Mouse (Mus musculus): ENCODE measurements around the gene Plagl2. TPM values are rescaled to one million over a fixed set of nuclear protein-coding genes. Genes with fewer than 3 reads are reported as not detected.
A peak's percentile ranks its signal among the peaks of the same experiment; 100 is the strongest.

Plagl2 gene
- polyA plus RNA-seq, 1 experiment from 2014 or later, result 6.9 TPM

DNA sequence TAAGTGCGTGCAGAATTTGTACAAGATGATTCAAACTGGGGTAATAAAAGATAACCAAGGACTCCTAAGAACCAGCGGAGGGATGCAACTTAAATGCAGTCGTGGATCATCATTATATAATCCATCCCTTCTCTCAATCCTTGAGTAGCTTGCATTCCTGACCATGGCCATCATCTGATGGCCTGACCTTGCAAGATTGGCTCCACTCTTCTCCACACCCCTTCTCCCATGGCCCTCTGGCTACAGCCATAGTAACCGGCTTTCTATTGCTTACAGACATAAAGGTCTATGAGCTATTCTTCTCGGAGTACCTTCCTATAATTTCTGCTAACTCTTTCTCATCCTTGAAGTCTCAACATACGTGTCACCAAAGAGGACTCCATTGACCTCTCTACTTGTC, 930 bp upstream of the Plagl2 start:
- Histone ChIP-seq H3K9me3 (ENCODE audit: control insufficient read depth, low read length) (no peaks in the 10 kb centered on the region), H3K27ac (ENCODE audit: low read length) (no peak overlapping the region), H3K27me3 (replicated peaks; ENCODE audit: control insufficient read depth, insufficient read depth, low read length) (no peaks in the 10 kb centered on the region), H3K4me2 (ENCODE audit: low read length) (peak overlapping the region; percentile 68), H3K4me3 (replicated peaks; ENCODE audit: low read length) (peak overlapping the region; percentile 72), H3K36me3 (ENCODE audit: control insufficient read depth, insufficient read depth) (0 out of 2 replicates have a peak, but pooled peaks cover 4% of the 10 kb centered on the region), H3K4me1 (replicated peaks; ENCODE audit: control insufficient read depth, insufficient read depth, low read length) (peaks cover 27% of the 10 kb centered on the region), H3K9ac (replicated peaks; ENCODE audit: low read depth, low read length) (peak overlapping the region; percentile 98)
- 62% methylated on average over 6 of the region's 6 CpGs for WGBS
- ATAC-seq, result no peak

DNA sequence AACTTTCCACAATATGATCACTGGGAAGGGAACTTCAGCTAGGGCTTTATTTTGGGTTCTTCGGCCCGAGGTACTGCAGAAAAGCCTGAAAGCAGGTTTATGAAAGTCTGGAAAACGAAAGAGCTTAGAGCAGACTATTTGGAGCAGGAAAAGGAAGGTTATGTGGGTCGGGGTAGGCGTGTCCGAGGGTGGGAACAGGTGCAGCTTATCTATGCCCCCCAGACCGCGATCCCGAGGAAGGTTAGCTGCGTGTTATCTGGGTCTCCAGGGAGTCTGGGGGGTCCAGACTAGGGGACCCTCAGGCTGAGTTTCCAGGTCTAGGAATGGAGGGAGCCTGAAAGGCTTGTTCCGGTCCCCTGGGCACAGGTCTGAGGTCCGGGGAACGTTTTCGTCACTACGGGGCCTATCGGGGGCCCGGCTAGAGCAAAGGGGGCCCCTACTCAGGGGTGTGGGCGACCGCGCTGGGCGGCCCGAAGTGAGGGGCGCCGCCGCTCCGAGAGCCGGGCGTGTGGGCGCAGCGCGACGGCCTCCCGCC, 458 bp downstream of the Plagl2 start:
- H3K4me3 ChIP-seq (replicated peaks; ENCODE audit: low read length), result peak overlapping the region; percentile 72
- peak; percentile 75 for ATAC-seq
- H3K36me3 ChIP-seq (ENCODE audit: control insufficient read depth, insufficient read depth), result 0 out of 2 replicates have a peak, but pooled peaks cover 4% of the 10 kb centered on the region
- under 1% methylated on average over 33 of the region's 33 CpGs for WGBS
- no peaks in the 10 kb centered on the region for H3K27me3 ChIP-seq (replicated peaks; ENCODE audit: control insufficient read depth, insufficient read depth, low read length)
- no peaks in the 10 kb centered on the region for H3K9me3 ChIP-seq (ENCODE audit: control insufficient read depth, low read length)
- H3K4me2 ChIP-seq (ENCODE audit: low read length), result peak overlapping the region; percentile 83
- peak overlapping the region; percentile 87 for H3K27ac ChIP-seq (ENCODE audit: low read length)
- H3K4me1 ChIP-seq (replicated peaks; ENCODE audit: control insufficient read depth, insufficient read depth, low read length), result peaks cover 27% of the 10 kb centered on the region
- H3K9ac ChIP-seq (replicated peaks; ENCODE audit: low read depth, low read length), result peak overlapping the region; percentile 98

- H3K9ac ChIP-seq (replicated peaks; ENCODE audit: low read depth, low read length), result peak overlapping the region; percentile 98
- 0% methylated on average over 16 of the region's 22 CpGs for whole genome bisulfite sequencing
- no peak overlapping the region; the same call in 1 of the 2 replicates for H3K27ac ChIP-seq (ENCODE audit: low read length)
These were observed 1.3 kb downstream of the Plagl2 start for GRCm38 (mm10) chr2:153239860-153240480.

DNA sequence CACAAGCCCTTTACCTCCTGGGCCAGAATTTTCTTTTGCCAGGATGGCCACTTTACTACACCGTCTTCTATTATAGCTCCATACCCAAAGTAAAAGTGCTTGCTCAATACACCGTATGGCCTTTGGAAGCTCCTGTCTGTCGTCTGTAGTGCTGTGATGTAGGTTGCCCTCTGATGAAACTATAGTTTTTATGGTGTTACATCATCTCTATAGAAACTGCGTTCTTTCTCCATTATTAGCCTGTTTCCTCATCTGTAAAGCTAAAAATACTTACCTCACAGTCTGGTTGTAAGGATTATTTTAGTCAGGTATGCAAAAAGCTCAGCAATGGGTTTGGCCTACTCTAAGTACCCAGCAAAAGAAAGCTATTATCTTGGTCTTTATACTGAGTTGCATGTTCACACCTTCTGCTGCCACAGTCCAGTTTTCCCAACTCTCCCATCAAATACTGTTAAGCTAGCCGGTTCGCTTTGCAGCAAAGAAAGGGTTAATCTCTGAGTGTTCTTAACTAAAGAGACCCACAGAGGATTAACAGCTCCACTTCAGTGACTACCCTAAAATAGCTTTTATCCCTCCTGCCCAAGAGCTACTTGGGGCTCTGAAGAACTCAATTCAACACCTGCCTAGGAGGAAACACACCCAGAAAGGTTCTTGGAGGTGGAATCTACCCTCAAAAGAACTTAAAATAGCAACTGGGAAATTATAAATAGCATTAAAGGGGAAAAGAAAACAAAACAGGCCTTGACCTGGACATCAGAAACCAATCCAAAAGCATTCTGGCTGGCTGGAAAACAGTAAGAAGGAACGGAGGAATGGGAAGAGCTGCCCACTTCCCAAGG, 2.0 kb downstream of the Plagl2 start:
- peak overlapping the region; percentile 98 for H3K9ac ChIP-seq (replicated peaks; ENCODE audit: low read depth, low read length)
- H3K4me2 ChIP-seq (ENCODE audit: low read length), result peak overlapping the region; percentile 83
- H3K9me3 ChIP-seq (ENCODE audit: control insufficient read depth, low read length), result no peaks in the 10 kb centered on the region
- peaks cover 16% of the 10 kb centered on the region for H3K36me3 ChIP-seq (ENCODE audit: control insufficient read depth, insufficient read depth)
- peak overlapping the region; percentile 72 for H3K4me3 ChIP-seq (replicated peaks; ENCODE audit: low read length)
- H3K4me1 ChIP-seq (replicated peaks; ENCODE audit: control insufficient read depth, insufficient read depth, low read length), result peaks cover 27% of the 10 kb centered on the region
- WGBS, result 34% methylated on average over 7 of the region's 7 CpGs
- H3K27me3 ChIP-seq (replicated peaks; ENCODE audit: control insufficient read depth, insufficient read depth, low read length), result no peaks in the 10 kb centered on the region
- ATAC-seq, result no peak
- H3K27ac ChIP-seq (ENCODE audit: low read length), result no peak overlapping the region; the same call in 1 of the 2 replicates

More at GRCm38 (mm10) chr2:153239860-153240480, 1.3 kb downstream of the Plagl2 start:
- H3K4me1 ChIP-seq (replicated peaks; ENCODE audit: control insufficient read depth, insufficient read depth, low read length), result peaks cover 27% of the 10 kb centered on the region
- peak overlapping the region; percentile 72 for H3K4me3 ChIP-seq (replicated peaks; ENCODE audit: low read length)
- H3K4me2 ChIP-seq (ENCODE audit: low read length), result peak overlapping the region; percentile 83
- no peak for ATAC-seq
- H3K36me3 ChIP-seq (ENCODE audit: control insufficient read depth, insufficient read depth), result peaks cover 10% of the 10 kb centered on the region; the same call in 1 of the 2 replicates
- no peaks in the 10 kb centered on the region for H3K27me3 ChIP-seq (replicated peaks; ENCODE audit: control insufficient read depth, insufficient read depth, low read length)
- no peaks in the 10 kb centered on the region for H3K9me3 ChIP-seq (ENCODE audit: control insufficient read depth, low read length)

DNA sequence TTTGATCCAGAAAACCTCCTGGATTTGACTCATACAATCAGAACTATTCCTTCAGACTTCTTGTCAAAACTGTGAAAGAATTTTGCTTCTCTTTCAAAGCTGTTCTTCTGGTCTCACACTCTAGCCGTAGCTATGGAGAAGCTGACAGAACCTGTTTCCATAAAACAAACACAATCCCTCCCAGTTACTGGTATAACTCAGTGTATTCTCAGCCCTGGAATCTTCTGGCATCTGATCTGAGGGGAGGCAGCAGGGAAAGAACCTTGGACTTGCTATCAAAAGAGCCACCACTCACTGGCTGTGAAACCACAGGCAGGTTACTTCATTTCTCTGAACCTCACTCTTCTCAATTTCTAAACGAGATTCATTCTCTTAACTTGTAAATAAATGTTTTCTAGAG, 2.8 kb downstream of the Plagl2 start:
- no peak for ATAC-seq
- Histone ChIP-seq H3K4me2 (ENCODE audit: low read length) (no peak overlapping the region), H3K27ac (ENCODE audit: low read length) (no peak overlapping the region), H3K4me3 (replicated peaks; ENCODE audit: low read length) (no peak overlapping the region), H3K36me3 (ENCODE audit: control insufficient read depth, insufficient read depth) (peaks cover 21% of the 10 kb centered on the region), H3K9me3 (ENCODE audit: control insufficient read depth, low read length) (no peaks in the 10 kb centered on the region), H3K27me3 (replicated peaks; ENCODE audit: control insufficient read depth, insufficient read depth, low read length) (no peaks in the 10 kb centered on the region), H3K4me1 (replicated peaks; ENCODE audit: control insufficient read depth, insufficient read depth, low read length) (peaks cover 27% of the 10 kb centered on the region), H3K9ac (replicated peaks; ENCODE audit: low read depth, low read length) (no peak overlapping the region)
- 57% methylated on average over 2 of the region's 2 CpGs for WGBS

DNA sequence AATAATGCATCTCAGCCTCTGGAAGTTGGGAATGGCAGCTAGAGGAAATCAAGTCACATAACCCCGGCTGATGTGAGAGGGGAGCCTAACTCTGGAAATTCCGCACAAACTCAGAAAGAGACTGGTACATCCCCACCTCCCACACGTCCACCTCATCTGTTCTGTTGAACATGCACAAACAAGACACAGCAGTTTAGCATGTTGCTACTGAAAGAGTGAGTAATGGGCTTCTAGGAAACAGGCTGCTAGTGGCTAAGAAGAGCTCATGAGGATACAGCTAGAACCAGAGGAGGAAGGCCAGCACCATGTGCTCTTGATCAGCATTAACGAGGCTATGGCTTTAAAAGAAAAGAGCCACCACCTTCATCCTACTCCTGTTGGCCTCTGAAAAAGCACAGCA, 3.3 kb downstream of the Plagl2 start:
- Histone ChIP-seq H3K9me3 (ENCODE audit: control insufficient read depth, low read length) (no peaks in the 10 kb centered on the region), H3K9ac (replicated peaks; ENCODE audit: low read depth, low read length) (no peak overlapping the region)

GRCm38 (mm10) chr2:153237193-153237592, 4.0 kb downstream of the Plagl2 start:
- no peak overlapping the region for H3K9ac ChIP-seq (replicated peaks; ENCODE audit: low read depth, low read length)
- no peaks in the 10 kb centered on the region for H3K9me3 ChIP-seq (ENCODE audit: control insufficient read depth, low read length)
- 62% methylated on average over 4 of the region's 4 CpGs for WGBS
- no peak overlapping the region for H3K27ac ChIP-seq (ENCODE audit: low read length)
- no peak for ATAC-seq
- no peak overlapping the region for H3K4me2 ChIP-seq (ENCODE audit: low read length)
- no peaks in the 10 kb centered on the region for H3K27me3 ChIP-seq (replicated peaks; ENCODE audit: control insufficient read depth, insufficient read depth, low read length)
- H3K36me3 ChIP-seq (ENCODE audit: control insufficient read depth, insufficient read depth), result peaks cover 24% of the 10 kb centered on the region
- no peak overlapping the region for H3K4me3 ChIP-seq (replicated peaks; ENCODE audit: low read length)
- peaks cover 25% of the 10 kb centered on the region for H3K4me1 ChIP-seq (replicated peaks; ENCODE audit: control insufficient read depth, insufficient read depth, low read length)

More for the DNA sequence above, 3.3 kb downstream of the Plagl2 start:
- H3K36me3 ChIP-seq (ENCODE audit: control insufficient read depth, insufficient read depth), result peaks cover 21% of the 10 kb centered on the region
- no peak overlapping the region for H3K4me3 ChIP-seq (replicated peaks; ENCODE audit: low read length)
- no peaks in the 10 kb centered on the region for H3K27me3 ChIP-seq (replicated peaks; ENCODE audit: control insufficient read depth, insufficient read depth, low read length)
- H3K4me2 ChIP-seq (ENCODE audit: low read length), result no peak overlapping the region
- H3K27ac ChIP-seq (ENCODE audit: low read length), result no peak overlapping the region
- H3K4me1 ChIP-seq (replicated peaks; ENCODE audit: control insufficient read depth, insufficient read depth, low read length), result peaks cover 27% of the 10 kb centered on the region
- WGBS, result 61% methylated on average over 4 of the region's 4 CpGs
- ATAC-seq, result no peak

DNA sequence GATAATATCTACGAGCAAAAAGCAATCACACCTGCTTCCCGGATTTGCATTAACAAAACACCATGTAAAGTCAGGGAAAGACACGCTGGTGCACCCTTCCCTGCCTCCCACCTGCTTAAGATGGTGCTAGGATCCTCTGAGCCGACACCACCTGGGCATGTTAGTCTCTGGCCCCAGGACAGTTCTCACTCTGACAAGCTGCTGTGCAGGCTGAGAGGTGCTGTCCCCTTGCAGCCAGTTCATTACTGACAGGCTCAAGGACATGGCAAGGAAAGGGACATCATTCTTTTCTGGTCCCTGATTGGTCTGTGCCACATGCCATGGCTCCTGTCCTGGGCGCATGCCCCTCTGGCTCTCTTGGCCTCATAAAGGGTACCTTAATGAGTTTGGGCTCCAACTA, 12.7 kb downstream of the Plagl2 start:
- Histone ChIP-seq H3K36me3 (ENCODE audit: control insufficient read depth, insufficient read depth) (peaks cover 32% of the 10 kb centered on the region), H3K27ac (ENCODE audit: low read length) (no peak overlapping the region), H3K4me1 (replicated peaks; ENCODE audit: control insufficient read depth, insufficient read depth, low read length) (peaks cover 8% of the 10 kb centered on the region), H3K9ac (replicated peaks; ENCODE audit: low read depth, low read length) (no peak overlapping the region), H3K4me2 (ENCODE audit: low read length) (no peak overlapping the region), H3K4me3 (replicated peaks; ENCODE audit: low read length) (no peak overlapping the region), H3K27me3 (replicated peaks; ENCODE audit: control insufficient read depth, insufficient read depth, low read length) (no peaks in the 10 kb centered on the region), H3K9me3 (ENCODE audit: control insufficient read depth, low read length) (no peaks in the 10 kb centered on the region)
- WGBS, result 90% methylated on average over 5 of the region's 5 CpGs
- no peak for ATAC-seq

GRCm38 (mm10) chr2:153227959-153228358, 13.3 kb downstream of the Plagl2 start:
- ATAC-seq, result no peak
- H3K4me1 ChIP-seq (replicated peaks; ENCODE audit: control insufficient read depth, insufficient read depth, low read length), result peaks cover 8% of the 10 kb centered on the region
- no peaks in the 10 kb centered on the region for H3K9me3 ChIP-seq (ENCODE audit: control insufficient read depth, low read length)
- WGBS, result 90% methylated on average over 4 of the region's 4 CpGs
- H3K4me2 ChIP-seq (ENCODE audit: low read length), result no peak overlapping the region
- no peak overlapping the region for H3K27ac ChIP-seq (ENCODE audit: low read length)
- no peak overlapping the region for H3K9ac ChIP-seq (replicated peaks; ENCODE audit: low read depth, low read length)
- no peak overlapping the region for H3K4me3 ChIP-seq (replicated peaks; ENCODE audit: low read length)
- H3K27me3 ChIP-seq (replicated peaks; ENCODE audit: control insufficient read depth, insufficient read depth, low read length), result no peaks in the 10 kb centered on the region
- peaks cover 31% of the 10 kb centered on the region for H3K36me3 ChIP-seq (ENCODE audit: control insufficient read depth, insufficient read depth)
